Mouse (Mus musculus) thymus, adult 2 months (tissue): ENCODE measurements around the gene Zfp445. TPM values are rescaled to one million over a fixed set of nuclear protein-coding genes. Genes with fewer than 3 reads are reported as not detected.
"Not testable (repeated sequence)": the region's sequence is repeated elsewhere in the genome, so short reads cannot be mapped to it uniquely, and the experiment has no call there.

Experiments
- DNase-seq: peaks from one replicate; pipeline ENCODE4 v3.0.0; 2021
- H3K27ac ChIP-seq: fragments of 200-500 bp; 2 replicates; pipeline ENCODE4 v1.5.1; 2012; ENCODE audit warnings: low read length, control low read depth; ENCODE audit not compliant: control insufficient read depth, insufficient read depth
- H3K27me3 ChIP-seq: fragments of 200-500 bp; 2 replicates; pipeline ENCODE4 v1.6.1; 2012; ENCODE audit warnings: mild to moderate bottlenecking, low read length, moderate library complexity, mixed read lengths; ENCODE audit not compliant: control insufficient read depth, insufficient read depth
- H3K36me3 ChIP-seq: fragments of 200-500 bp; 2 replicates; pipeline ENCODE4 v1.6.1; 2012; ENCODE audit warnings: mild to moderate bottlenecking, low read length, moderate library complexity; ENCODE audit not compliant: control insufficient read depth, insufficient read depth
- H3K4me1 ChIP-seq: fragments of 200-500 bp; replicated peaks from 2 replicates; pipeline ENCODE4 v1.6.1; 2012; ENCODE audit warnings: low read length; ENCODE audit not compliant: control insufficient read depth, insufficient read depth
- H3K4me3 ChIP-seq: fragments of 200-500 bp; 2 replicates; pipeline ENCODE4 v1.5.1; 2012; ENCODE audit warnings: mild to moderate bottlenecking, low read length, control low read depth, moderate library complexity; ENCODE audit not compliant: control insufficient read depth, insufficient read depth
- CTCF ChIP-seq: fragments of 200-500 bp; IDR thresholded peaks from 2 replicates; pipeline ENCODE4 v1.5.1; 2012; ENCODE audit warnings: mild to moderate bottlenecking, control low read depth, low read length, moderate library complexity, borderline replicate concordance; ENCODE audit not compliant: control insufficient read depth, poor library complexity, insufficient read depth; ENCODE audit errors: extremely low read depth
- POLR2A ChIP-seq: fragments of 200-500 bp; IDR thresholded peaks from 2 replicates; pipeline ENCODE4 v1.6.1; 2012; ENCODE audit warnings: mild to moderate bottlenecking, low read length, control low read depth, moderate library complexity; ENCODE audit not compliant: control insufficient read depth, poor library complexity, insufficient read depth; ENCODE audit errors: extremely low read depth
- WGBS: fragments of 180-500 bp; shearing (Covaris S2); methylation state at CpG from one replicate; pipeline ENCODE4 v1.1.7; 2018; 5-methylcytosine and 5-hydroxymethylcytosine counted together
- polyA plus RNA-seq: library from polyadenylated mRNA; depleted of rRNA; stranded (reverse); fragments of >200 nt; gene quantifications from 2 replicates; pipeline ENCODE4 v1.2.3, GENCODE M21; 2012

Zfp445 gene
- polyA plus RNA-seq, 1 experiment: 56.2 TPM

- H3K27ac ChIP-seq: no peak overlapping the region
- no peak for DNase-seq
- WGBS: 97% methylated on average over 4 of the region's 4 CpGs
- no peak for TF ChIP-seq CTCF
- TF ChIP-seq POLR2A: no peak
- no peaks in the 10 kb centered on the region for H3K27me3 ChIP-seq
- H3K4me3 ChIP-seq: no peak overlapping the region
- peaks cover 91% of the 10 kb centered on the region for H3K36me3 ChIP-seq
- no peaks in the 10 kb centered on the region for H3K4me1 ChIP-seq
Measured at GRCm38 (mm10) chr9:122855617-122856016, 10.2 kb downstream of the Zfp445 start.

- 93% methylated on average over 3 of the region's 7 CpGs for WGBS
- not testable (repeated sequence) for H3K4me1 ChIP-seq, DNase-seq, H3K27ac ChIP-seq, H3K4me3 ChIP-seq, H3K27me3 ChIP-seq
- peaks cover 86% of the 10 kb centered on the region for H3K36me3 ChIP-seq
Measured at GRCm38 (mm10) chr9:122855141-122855540, 10.7 kb downstream of the Zfp445 start.

- TF ChIP-seq POLR2A (no peak), CTCF (no peak)
- 97% methylated on average over 7 of the region's 7 CpGs for WGBS
- no peak overlapping the region for H3K27ac ChIP-seq
- peaks cover 80% of the 10 kb centered on the region for H3K36me3 ChIP-seq
- no peaks in the 10 kb centered on the region for H3K27me3 ChIP-seq
- H3K4me3 ChIP-seq: no peak overlapping the region
- no peaks in the 10 kb centered on the region for H3K4me1 ChIP-seq
- DNase-seq: no peak
Measured at GRCm38 (mm10) chr9:122854526-122854925, 11.3 kb downstream of the Zfp445 start.

GRCm38 (mm10) chr9:122847811-122848311, 17.9 kb downstream of the Zfp445 start:
- not testable (repeated sequence) for H3K4me3 ChIP-seq, H3K4me1 ChIP-seq, DNase-seq, H3K27me3 ChIP-seq, H3K27ac ChIP-seq
- peaks cover 17% of the 10 kb centered on the region for H3K36me3 ChIP-seq
- 94% methylated on average over 7 of the region's 8 CpGs for WGBS

- no peak for TF ChIP-seq POLR2A
- TF ChIP-seq CTCF: no peak
- H3K4me3 ChIP-seq: no peak overlapping the region
- H3K27me3 ChIP-seq: no peaks in the 10 kb centered on the region
- no peaks in the 10 kb centered on the region for H3K4me1 ChIP-seq
- peaks cover 2% of the 10 kb centered on the region for H3K36me3 ChIP-seq
- no peak for DNase-seq
- no peak overlapping the region for H3K27ac ChIP-seq
Measured at GRCm38 (mm10) chr9:122846156-122846555, 19.6 kb downstream of the Zfp445 start.

- TF ChIP-seq POLR2A: no peak
- TF ChIP-seq CTCF: no peak
- Histone ChIP-seq H3K4me3 (no peak overlapping the region), H3K36me3 (no peaks in the 10 kb centered on the region; the same call in 1 of the 2 replicates), H3K27me3 (no peaks in the 10 kb centered on the region), H3K27ac (no peak overlapping the region), H3K4me1 (no peaks in the 10 kb centered on the region)
- WGBS: 82% methylated on average over 3 of the region's 3 CpGs
- no peak for DNase-seq
Measured at GRCm38 (mm10) chr9:122845621-122846020, 20.2 kb downstream of the Zfp445 start.

GRCm38 (mm10) chr9:122843760-122844159, 22.0 kb downstream of the Zfp445 start, which contains the start of gene Gm35549:
Gm35549 (minus strand) TSS chr9:122844035.
- Histone ChIP-seq H3K27ac (no peak within 1 kb of the TSS), H3K27me3 (no peaks in the 10 kb centered on the region), H3K36me3 (no peaks in the 10 kb centered on the region), H3K4me3 (no peak within 1 kb of the TSS), H3K4me1 (no peaks in the 10 kb centered on the region)
- DNase-seq: no peak
- TF ChIP-seq POLR2A (no peak), CTCF (no peak)
- WGBS: 92% methylated on average over 3 of the region's 3 CpGs
